Mouse (Mus musculus) E14TG2a.4 (cell line): ENCODE data around the gene Mmrn2.

Experiments
- CTCF ChIP-seq: conservative IDR thresholded peaks from 2 replicates; pipeline ENCODE4 v1.5.1; 2014; ENCODE audit warnings: low read length
- NANOG ChIP-seq: IDR thresholded peaks from 2 replicates; pipeline ENCODE4 v1.6.1; 2014; ENCODE audit warnings: borderline replicate concordance, low read length, mixed read lengths
- POU5F1 ChIP-seq: IDR thresholded peaks from 2 replicates; pipeline ENCODE4 v1.6.1; 2014; ENCODE audit warnings: low read length, borderline replicate concordance

DNA sequence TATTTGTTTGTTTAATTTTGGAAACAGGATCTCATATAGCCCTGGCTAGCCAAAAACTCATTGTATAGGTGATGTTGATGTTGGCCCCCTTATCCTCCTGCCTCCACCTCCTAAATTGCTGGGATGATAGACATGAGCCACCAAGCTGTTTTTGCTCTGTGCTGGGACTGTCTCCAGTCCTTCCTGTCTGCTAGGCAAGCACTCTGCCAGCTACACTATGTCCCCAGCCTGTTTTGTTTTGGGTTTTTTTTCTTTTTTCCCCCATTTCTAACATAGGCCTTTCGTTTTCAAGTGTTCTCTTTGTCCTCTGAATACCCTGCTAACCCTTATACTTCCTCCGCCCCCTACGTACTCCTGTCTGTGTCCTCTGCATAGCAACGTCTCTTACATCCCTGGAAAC lies 18.0 kb downstream of the Mmrn2 start:
- TF ChIP-seq CTCF (no peak), POU5F1 (no peak), NANOG (no peak)
